Mouse (Mus musculus): ENCODE measurements around the gene Pdlim4.

Gene Pdlim4

GRCm38 (mm10) chr11:54091726-54092125 lies 22.9 kb upstream of the Pdlim4 start:
- in situ Hi-C loops (cut with MboI), result no loop called here

- in situ Hi-C loops (cut with MboI), result no loop called here
Observed at GRCm38 (mm10) chr11:54090091-54090879, 21.5 kb upstream of the Pdlim4 start.

- in situ Hi-C loops (cut with MboI), result no loop called here
Observed at GRCm38 (mm10) chr11:54088947-54089317, 20.1 kb upstream of the Pdlim4 start.

- in situ Hi-C loops (cut with MboI), result no loop called here
Observed at GRCm38 (mm10) chr11:54088253-54088946, 19.6 kb upstream of the Pdlim4 start.

- in situ Hi-C loops (cut with MboI), result no loop called here
Observed at GRCm38 (mm10) chr11:54085816-54086215, 17.0 kb upstream of the Pdlim4 start.

DNA sequence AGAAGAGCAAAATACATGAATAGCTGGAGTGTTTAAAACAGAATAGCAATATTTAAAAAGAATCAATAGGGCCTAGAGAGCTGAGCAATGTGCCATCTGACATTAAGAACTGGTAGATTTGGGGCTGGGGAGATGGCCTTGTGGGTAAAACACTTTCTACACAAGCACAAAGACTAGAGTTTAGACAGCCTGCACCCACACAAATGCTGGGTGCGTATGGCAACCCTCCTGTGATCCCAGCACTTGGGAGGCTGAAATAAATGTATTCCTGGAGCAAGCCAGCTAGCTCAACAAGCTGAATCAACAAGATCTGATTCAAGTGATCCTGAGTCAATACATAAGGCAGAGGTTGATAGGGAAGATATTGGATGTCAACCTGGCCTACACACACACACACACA lies 16.2 kb upstream of the Pdlim4 start:
- in situ Hi-C loops (cut with MboI), result no loop called here

DNA sequence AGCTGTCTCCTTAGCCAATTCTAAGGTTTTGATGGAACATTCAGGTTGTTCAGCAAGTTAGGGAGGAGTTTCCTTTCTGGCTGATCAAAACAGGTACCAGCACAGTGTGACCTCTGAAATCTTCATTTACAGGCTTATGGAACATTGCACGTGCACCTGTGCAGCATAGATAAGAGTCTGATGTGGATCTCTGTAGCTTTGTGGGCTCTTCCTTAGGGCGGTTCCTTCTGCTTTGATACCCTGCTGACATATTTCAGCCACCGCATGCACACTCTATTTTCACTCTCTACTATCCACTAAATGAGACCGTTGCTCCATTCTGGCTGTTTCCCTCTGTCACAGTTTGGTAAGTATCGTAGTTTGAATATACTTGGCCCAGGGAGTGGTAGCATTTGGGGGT lies 13.9 kb upstream of the Pdlim4 start:
- in situ Hi-C loops (cut with MboI), result no loop called here

DNA sequence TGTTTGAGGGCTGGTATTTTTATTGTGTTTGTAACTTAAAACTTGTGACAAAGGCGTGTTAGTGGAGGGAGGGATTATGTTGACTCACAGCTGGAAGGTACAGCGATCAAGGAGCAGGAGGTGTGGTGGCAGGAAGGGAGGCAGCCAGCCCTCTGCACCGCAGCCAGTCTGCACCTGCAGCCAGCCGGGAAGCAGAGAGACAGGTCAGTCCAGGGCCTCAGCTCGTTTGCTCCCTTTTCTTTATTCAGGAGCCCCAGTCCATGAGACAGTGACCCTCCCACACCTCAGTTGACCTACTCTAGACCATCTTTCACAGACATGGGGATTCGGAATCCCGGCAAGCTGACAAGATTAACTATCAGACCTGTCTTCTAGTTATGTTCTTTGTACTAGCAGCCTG lies 11.6 kb upstream of the Pdlim4 start:
- in situ Hi-C loops (cut with MboI), result no loop called here

DNA sequence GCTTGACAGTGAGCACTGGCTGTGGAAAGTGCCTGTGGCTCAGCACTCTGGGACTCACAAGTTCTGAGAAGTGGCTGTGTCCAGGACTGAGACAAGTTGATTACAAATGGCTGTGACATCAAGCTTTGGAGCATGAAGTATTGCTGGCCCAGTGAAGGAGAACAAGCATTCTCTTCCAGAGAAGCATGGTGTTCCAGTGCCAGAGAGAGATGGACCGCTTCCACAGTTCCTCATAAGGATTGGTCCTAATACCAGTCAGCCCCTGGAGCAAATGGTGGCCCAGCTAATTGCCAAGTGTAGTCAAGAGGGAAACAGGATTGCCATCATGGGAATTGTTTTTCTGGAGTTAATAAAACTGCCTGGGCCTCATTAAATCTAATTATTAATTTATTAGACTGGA lies 7.3 kb upstream of the Pdlim4 start:
- in situ Hi-C loops (cut with MboI), result no loop called here

DNA sequence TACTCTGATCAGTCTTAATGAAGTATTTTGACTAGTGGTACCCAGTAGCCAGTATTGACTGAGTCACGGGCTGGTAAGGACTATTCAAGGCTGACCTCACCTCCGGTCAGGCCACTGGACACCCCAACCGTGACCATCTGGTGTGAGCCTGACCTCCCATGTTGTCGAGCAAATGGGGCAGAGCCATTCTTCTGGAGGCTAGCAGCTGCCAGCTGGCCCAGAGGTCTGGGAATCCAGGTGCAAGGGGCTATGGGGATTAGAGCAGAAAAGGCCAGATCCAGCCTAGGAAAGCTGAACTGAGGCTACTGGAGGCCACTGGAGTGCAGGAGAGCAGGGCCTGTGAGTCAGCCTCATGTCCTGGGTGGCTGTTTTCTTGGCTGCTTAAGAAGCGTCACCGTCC lies 6.5 kb upstream of the Pdlim4 start:
- in situ Hi-C loops (cut with MboI), result no loop called here

- in situ Hi-C loops (cut with MboI), result no loop called here
Observed at GRCm38 (mm10) chr11:54073291-54073690, 4.5 kb upstream of the Pdlim4 start.

GRCm38 (mm10) chr11:54071726-54072445 lies 3.1 kb upstream of the Pdlim4 start:
- in situ Hi-C loops (cut with MboI), result no loop called here

DNA sequence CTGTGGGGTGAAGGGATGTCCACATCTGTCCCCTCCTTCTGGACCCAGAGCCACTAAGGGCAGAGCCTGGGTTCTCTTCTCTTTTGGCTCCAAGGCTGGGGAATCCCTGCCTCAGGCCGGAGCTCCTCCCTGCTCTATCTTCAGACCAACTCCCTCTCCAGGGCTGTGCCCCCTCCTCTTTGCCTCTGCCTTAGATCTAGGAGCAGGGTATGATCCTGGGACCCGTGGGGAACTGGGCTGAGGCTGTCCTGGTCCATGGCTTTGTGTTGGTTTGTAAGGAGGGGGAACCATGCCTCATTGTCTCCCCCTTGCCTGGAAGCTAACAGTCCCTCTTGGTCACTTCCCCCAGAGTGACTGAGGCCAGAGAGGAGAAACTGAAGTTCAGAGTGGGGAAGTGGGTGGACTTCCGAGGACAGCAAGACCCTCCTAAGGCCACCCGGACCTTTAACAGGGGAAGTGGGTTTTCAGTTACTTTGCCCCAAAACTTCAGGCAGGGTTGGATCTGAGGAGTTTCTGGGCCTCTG lies 756 bp downstream of the Pdlim4 start:
- in situ Hi-C loops (cut with MboI), result no loop called here

GRCm38 (mm10) chr11:54067318-54067995 lies 1.4 kb downstream of the Pdlim4 start:
- in situ Hi-C loops (cut with MboI), result no loop called here

GRCm38 (mm10) chr11:54066400-54066799 lies 2.4 kb downstream of the Pdlim4 start:
- in situ Hi-C loops (cut with MboI), result no loop called here

- in situ Hi-C loops (cut with MboI), result no loop called here
Observed at GRCm38 (mm10) chr11:54065915-54066178, 3.0 kb downstream of the Pdlim4 start.

- in situ Hi-C loops (cut with MboI), result no loop called here
Observed at GRCm38 (mm10) chr11:54065106-54065914, 3.5 kb downstream of the Pdlim4 start.

DNA sequence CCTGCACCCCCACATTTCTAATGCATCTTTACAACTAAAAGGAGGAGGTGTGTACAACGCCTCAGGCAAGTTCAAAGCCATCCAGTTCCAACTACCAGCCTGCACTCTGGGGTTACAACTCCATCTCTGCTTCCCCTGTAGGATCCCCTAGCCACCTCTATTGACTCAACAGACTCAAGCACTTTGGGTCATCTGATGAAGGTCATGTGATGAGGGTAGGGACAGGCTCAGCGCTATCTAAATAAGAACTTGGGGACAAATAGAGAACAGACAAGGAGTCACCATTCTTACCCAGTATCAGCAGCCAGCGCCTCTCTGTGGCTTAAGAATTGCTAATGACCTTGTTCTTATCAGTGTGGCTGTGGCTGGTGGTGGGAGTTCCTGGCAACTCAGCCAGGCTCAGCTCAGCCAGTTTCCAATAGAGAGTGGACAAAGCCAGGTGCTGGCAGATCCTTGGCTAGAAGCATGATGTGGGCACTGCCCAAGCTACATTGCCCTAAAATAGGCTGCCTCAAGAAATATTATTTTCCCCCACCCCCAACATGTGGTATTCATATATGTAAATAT lies 4.3 kb downstream of the Pdlim4 start:
- in situ Hi-C loops (cut with MboI), result no loop called here

DNA sequence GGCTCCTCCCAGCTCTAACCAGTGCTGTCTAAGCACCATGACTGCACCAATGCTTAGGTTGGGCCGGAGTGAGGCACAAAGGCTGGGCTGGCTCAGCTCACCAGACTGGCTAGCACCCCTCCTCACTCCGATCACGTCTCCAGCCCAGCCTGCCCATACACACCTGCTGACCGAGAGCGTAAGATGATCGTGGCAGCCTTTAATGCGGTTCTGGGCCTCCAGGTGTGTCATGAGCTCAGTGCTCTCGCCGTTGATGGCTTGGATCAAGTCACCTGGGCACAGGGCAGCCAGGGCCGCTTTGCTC lies 5.4 kb downstream of the Pdlim4 start:
- in situ Hi-C loops (cut with MboI), result no loop called here

DNA sequence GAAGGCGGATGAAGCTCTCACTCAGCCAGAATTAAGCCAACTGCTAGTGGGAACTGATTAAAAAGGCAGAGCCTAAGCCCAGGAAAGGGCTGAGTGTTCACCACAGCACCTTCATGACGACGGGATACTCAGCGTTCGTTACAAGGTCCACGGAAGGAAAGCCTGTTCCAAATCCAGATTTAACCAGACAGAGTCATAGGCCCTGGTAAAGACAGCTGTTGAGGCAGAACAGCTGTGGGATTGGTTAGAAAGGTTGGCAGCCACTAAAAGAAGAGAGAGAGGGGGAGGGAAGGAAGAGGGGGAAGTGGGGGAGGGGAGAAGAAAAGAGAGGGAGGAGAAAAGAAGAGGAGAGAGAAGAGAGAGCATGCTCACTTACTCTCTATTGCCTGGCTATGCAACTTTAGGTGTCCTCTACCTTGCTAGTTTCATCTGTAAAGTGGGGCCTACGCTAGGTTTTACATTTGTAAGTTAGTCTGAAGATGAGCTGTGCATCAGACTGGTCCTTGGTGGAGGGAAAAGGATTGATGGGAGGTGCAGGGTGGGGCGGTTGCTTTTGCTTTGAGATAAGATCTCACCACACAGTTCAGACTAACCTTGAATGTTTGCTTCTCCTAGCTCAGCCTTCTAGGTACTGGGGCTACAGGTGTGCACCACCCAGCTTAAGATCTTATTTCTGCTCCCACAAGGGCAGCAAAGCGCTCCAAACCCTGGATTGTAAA lies 5.9 kb downstream of the Pdlim4 start:
- in situ Hi-C loops (cut with MboI), result no loop called here

Measured in mature B cell (primary cell).